ENCODE assay signal across 23 mouse cellular contexts in the genomic region with DNA sequence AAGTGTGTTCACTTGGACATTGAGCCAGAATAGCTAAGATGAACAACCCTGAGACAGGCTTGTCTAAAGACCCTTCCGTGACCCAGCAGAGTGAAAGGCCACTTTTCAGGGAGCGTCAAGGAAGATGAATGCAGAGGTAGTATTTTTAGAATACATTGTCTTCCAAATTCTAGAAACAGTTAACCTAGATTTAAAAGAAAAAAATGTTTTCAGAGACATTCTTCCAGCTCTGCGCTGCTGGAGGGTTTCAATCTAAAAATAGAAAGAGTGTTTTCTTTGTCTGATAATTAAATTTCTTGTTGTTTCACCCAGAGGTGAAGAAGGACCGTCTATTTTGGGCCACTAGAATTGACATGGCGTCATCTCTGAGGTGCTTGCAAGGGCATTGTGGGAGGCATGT.
DNase-seq lines count a peak whose midpoint lies in the region; ATAC-seq and TF ChIP-seq lines count a peak whose summit lies in the region.
"Had no signal": no experiment of that assay in that cellular context is flagged by ENCODE, and none has a peak within 500 bp of the region (broad histone marks: within the 10 kb centered on the region; RNA-seq: fewer than 3 reads in every experiment).

No protein-coding gene starts in this region.

- no peak overlapping the region for H3K4me2 ChIP-seq in kidney, postnatal 0 days (ENCODE audit: low read length)
- H3K4me2 ChIP-seq: heart, embryonic 13.5 days; hindbrain, embryonic 14.5 days had no signal

- no peaks in the 10 kb centered on the region for H3K36me3 ChIP-seq in kidney, adult 2 months (ENCODE audit: control insufficient read depth, insufficient read depth, low read length)
- H3K36me3 ChIP-seq in kidney, postnatal 0 days (ENCODE audit: insufficient read depth, low read length): no peaks in the 10 kb centered on the region
- H3K36me3 ChIP-seq: forebrain, embryonic 10.5 days; heart, embryonic 13.5 days had no signal

- TF ChIP-seq POLR2A in kidney, adult 2 months (IDR thresholded peaks at IDR 0.05; ENCODE audit: low read depth, low read length): no peak

- H3K27ac ChIP-seq in kidney, adult 2 months (ENCODE audit: insufficient read depth, low read depth, low read length): peak overlapping the region; percentile 28; the same call in 1 of the 2 replicates
- H3K27ac ChIP-seq in kidney, postnatal 0 days: no peak overlapping the region
- H3K27ac ChIP-seq in brown adipose tissue, adult 24 weeks (replicated peaks; ENCODE audit: low read depth, low read length): peak overlapping the region; percentile 27; the same call in 1 of the 2 replicates
- H3K27ac ChIP-seq: forebrain, embryonic 10.5 days; heart, embryonic 13.5 days; hindbrain, embryonic 14.5 days; hindbrain, postnatal 0 days had no signal

- no peak for ATAC-seq in kidney, postnatal 0 days (replicated peaks; ENCODE audit: low FRiP score, low read depth)
- ATAC-seq: CD4-positive, CD25-positive, alpha-beta regulatory T cell, adult 4 months; forebrain, embryonic 14.5 days; forebrain, postnatal 0 days; hindbrain, postnatal 0 days; inflammation-experienced regulatory T-cells, adult 6 months had no signal

- H3K9me3 ChIP-seq in kidney, postnatal 0 days (replicated peaks; ENCODE audit: low read length): no peaks in the 10 kb centered on the region
- H3K9me3 ChIP-seq: forebrain, embryonic 10.5 days; heart, embryonic 13.5 days had no signal

- no peak for TF ChIP-seq CTCF in kidney, adult 2 months (conservative IDR thresholded peaks at IDR 0.05; ENCODE audit: insufficient read depth, insufficient read length, low read depth, low read length)
- TF ChIP-seq CTCF in kidney, postnatal 0 days (IDR thresholded peaks at IDR 0.05; ENCODE audit: low read depth): no peak

- peak; percentile 51 for DNase-seq in kidney, adult 2 months
- DNase-seq in kidney, postnatal 4 days: no peak
- DNase-seq in kidney, postnatal 0 days (ENCODE audit: low spot score): peak; percentile 63
- DNase-seq in kidney, postnatal 10 days: no peak
- DNase-seq in urinary bladder, postnatal 36 days (ENCODE audit: low spot score in 2 of 2): no peak
- DNase-seq: adrenal gland, adult 2 months; adrenal gland, postnatal 14 days; cerebellum, adult 18-20 months; cerebellum, adult 9-10 months; cerebellum, postnatal 14 days; forebrain, postnatal 0 days; gastrocnemius, postnatal 25 days; heart, adult 18-20 months; heart, postnatal 14 days; heart, postnatal 4 days had no signal

- no peak overlapping the region for H3K9ac ChIP-seq in kidney, postnatal 0 days (ENCODE audit: low read depth, low read length)
- H3K9ac ChIP-seq: forebrain, postnatal 0 days; heart, embryonic 13.5 days; hindbrain, embryonic 14.5 days had no signal

- H3K4me1 ChIP-seq in kidney, adult 2 months (ENCODE audit: control insufficient read depth, insufficient read depth, low read length): peaks cover 9% of the 10 kb centered on the region
- no peaks in the 10 kb centered on the region; the same call in 1 of the 2 replicates for H3K4me1 ChIP-seq in kidney, postnatal 0 days (replicated peaks; ENCODE audit: insufficient read depth, low read length)
- peaks cover 9% of the 10 kb centered on the region; the same call in 1 of the 2 replicates for H3K4me1 ChIP-seq in brown adipose tissue, adult 24 weeks (ENCODE audit: control insufficient read depth, insufficient read depth, insufficient read length, low read length)
- H3K4me1 ChIP-seq: forebrain, embryonic 10.5 days had no signal

- no peak overlapping the region for H3K4me3 ChIP-seq in kidney, adult 2 months (ENCODE audit: insufficient read depth, low read depth, low read length)
- H3K4me3 ChIP-seq in kidney, postnatal 0 days (replicated peaks; ENCODE audit: low read depth, low read length): no peak overlapping the region
- H3K4me3 ChIP-seq in brown adipose tissue, adult 24 weeks (ENCODE audit: insufficient read depth, low read depth, low read length): no peak overlapping the region
- H3K4me3 ChIP-seq: forebrain, embryonic 10.5 days; heart, embryonic 13.5 days had no signal

- WGBS in kidney, adult 2 months: 52% methylated on average over 5 of the region's 5 CpGs
- 38% methylated on average over 5 of the region's 5 CpGs for WGBS in kidney, postnatal 0 days

- H3K27me3 ChIP-seq in kidney, adult 2 months (replicated peaks; ENCODE audit: control insufficient read depth, insufficient read depth, low read length): no peaks in the 10 kb centered on the region
- H3K27me3 ChIP-seq in kidney, postnatal 0 days (ENCODE audit: insufficient read depth, low read length): no peaks in the 10 kb centered on the region
- H3K27me3 ChIP-seq: heart, embryonic 13.5 days had no signal

Comparison
In these comparisons a context has a peak if more than half of its experiments do, and no peak if none do; other contexts are left out.
1. DNase-seq: peak in kidney, adult 2 months (single experiment) and kidney, postnatal 0 days (single experiment); none in kidney, postnatal 4 days (0 of 2), kidney, postnatal 10 days (single experiment) and urinary bladder, postnatal 36 days (0 of 2).